Mouse (Mus musculus) cerebellum, adult 2 months (tissue): ENCODE data around the gene Ap3m1. TPM values are rescaled to one million over a fixed set of nuclear protein-coding genes. Genes with fewer than 3 reads are reported as not detected.
A peak's percentile ranks its signal among the peaks of the same experiment; 100 is the strongest.

ENCODE experiments used
- DNase-seq, 2 experiments: peaks; one replicate each; pipeline ENCODE4 v3.0.0; 2021
- H3K27ac ChIP-seq: fragments of 200-500 bp; 2 replicates; pipeline ENCODE4 v1.5.1; 2012; ENCODE audit warnings: low read length, control low read depth, inconsistent platforms; ENCODE audit not compliant: insufficient read depth
- H3K27me3 ChIP-seq: fragments of 200-500 bp; 2 replicates; pipeline ENCODE4 v1.6.1; 2012; ENCODE audit warnings: inconsistent platforms, mild to moderate bottlenecking, low read length, moderate library complexity; ENCODE audit not compliant: control insufficient read depth, insufficient read depth
- H3K4me1 ChIP-seq: fragments of 200-500 bp; 2 replicates; pipeline ENCODE4 v1.6.1; 2011; ENCODE audit warnings: low read length; ENCODE audit not compliant: control insufficient read depth, insufficient read depth
- H3K4me3 ChIP-seq: fragments of 200-500 bp; replicated peaks from 2 replicates; pipeline ENCODE3; 2011; ENCODE audit warnings: mild to moderate bottlenecking, low read depth, low read length, control low read depth; ENCODE audit not compliant: insufficient read depth
- CTCF ChIP-seq: fragments of 200-500 bp; IDR thresholded peaks from 2 replicates; pipeline ENCODE4 v1.5.1; 2011; ENCODE audit warnings: low read depth, mild to moderate bottlenecking, control low read depth, low read length, moderate library complexity, borderline replicate concordance; ENCODE audit not compliant: insufficient read depth
- POLR2A ChIP-seq: fragments of 200-500 bp; IDR thresholded peaks from 2 replicates; pipeline ENCODE4 v1.6.1; 2011; ENCODE audit warnings: low read length, control low read depth, borderline replicate concordance; ENCODE audit not compliant: insufficient read depth
- WGBS: fragments of 180-500 bp; shearing (Covaris S2); methylation state at CpG from one replicate; pipeline ENCODE4 v1.1.7; 2018; 5-methylcytosine and 5-hydroxymethylcytosine counted together
- polyA plus RNA-seq: library from polyadenylated mRNA; depleted of rRNA; stranded (reverse); fragments of >200 nt; gene quantifications from 2 replicates; pipeline ENCODE4 v1.2.3, GENCODE M21; 2012

Gene Ap3m1
- polyA plus RNA-seq, 1 experiment, result 66.0 TPM

DNA sequence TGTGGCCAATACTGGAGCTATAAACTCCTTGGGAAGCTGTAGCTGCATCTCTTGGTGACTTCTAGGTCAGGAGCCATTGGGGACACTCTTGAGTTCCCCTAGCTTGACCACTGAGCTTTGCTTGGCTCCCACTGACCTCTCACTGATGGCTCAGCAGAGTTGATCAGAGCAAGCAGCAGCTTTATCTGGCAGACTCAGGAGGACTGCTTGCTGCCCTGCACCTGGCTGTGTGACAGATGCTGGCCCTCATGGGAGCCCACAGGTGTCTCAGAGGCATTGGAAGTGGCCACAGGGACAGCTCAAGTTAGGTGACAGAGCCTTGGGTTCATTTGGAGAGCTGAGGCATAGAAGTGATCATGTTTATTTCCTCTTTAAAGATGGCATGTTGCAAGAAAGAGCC is 24.8 kb downstream of the Ap3m1 start:
- no peak overlapping the region for H3K4me3 ChIP-seq
- H3K27me3 ChIP-seq, result no peaks in the 10 kb centered on the region
- TF ChIP-seq CTCF, result no peak
- TF ChIP-seq POLR2A, result no peak
- no peaks in the 10 kb centered on the region for H3K4me1 ChIP-seq
- no peak overlapping the region for H3K27ac ChIP-seq
- no peak for DNase-seq

DNA sequence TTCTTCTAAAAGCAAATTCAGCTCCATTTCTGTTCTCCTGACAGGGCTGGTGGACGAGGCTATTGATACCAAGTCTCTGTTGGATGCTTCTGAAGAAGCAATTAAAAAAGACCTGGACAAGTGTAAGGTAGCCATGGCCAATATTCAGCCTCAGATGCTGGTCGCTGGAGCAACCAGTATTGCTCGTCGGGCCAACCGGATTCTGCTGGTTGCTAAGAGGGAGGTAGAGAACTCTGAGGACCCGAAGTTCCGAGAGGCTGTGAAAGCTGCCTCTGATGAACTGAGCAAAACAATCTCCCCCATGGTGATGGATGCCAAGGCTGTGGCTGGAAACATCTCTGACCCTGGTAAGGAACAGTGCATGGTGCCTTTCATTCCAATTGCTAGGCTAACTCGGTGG is 31.9 kb downstream of the Ap3m1 start:
- WGBS, result 76% methylated on average over 8 of the region's 8 CpGs
- peak in 1 of 2 experiments; percentile 38 for DNase-seq
- no peaks in the 10 kb centered on the region for H3K27me3 ChIP-seq
- no peak for TF ChIP-seq CTCF
- TF ChIP-seq POLR2A, result no peak
- no peak overlapping the region for H3K4me3 ChIP-seq
- no peaks in the 10 kb centered on the region for H3K4me1 ChIP-seq
- H3K27ac ChIP-seq, result no peak overlapping the region

DNA sequence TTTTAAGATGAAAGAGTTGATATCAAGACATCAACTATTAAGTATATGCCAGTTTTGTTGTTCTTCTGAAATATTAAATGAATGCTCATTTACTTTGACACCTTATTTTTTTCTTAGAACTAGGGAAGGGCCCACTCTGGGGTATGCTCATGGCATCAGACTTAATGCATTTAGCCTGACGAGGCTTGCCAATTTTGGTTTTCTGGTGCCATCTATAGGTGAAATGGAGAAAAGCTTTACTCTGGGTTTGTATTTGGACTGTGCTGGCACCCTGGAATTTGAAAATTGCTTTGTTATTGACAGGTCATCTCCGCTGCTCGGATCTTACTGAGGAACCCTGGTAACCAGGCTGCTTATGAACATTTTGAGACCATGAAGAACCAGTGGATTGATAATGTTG is 33.3 kb downstream of the Ap3m1 start:
- Histone ChIP-seq H3K4me3 (no peak overlapping the region), H3K27me3 (no peaks in the 10 kb centered on the region), H3K4me1 (no peaks in the 10 kb centered on the region), H3K27ac (no peak overlapping the region)
- TF ChIP-seq CTCF, result peak; percentile 32; the same call in 1 of the 2 replicates
- TF ChIP-seq POLR2A, result no peak
- peak in 1 of 2 experiments; percentile 45 for DNase-seq
- 34% methylated on average over 3 of the region's 3 CpGs for WGBS

DNA sequence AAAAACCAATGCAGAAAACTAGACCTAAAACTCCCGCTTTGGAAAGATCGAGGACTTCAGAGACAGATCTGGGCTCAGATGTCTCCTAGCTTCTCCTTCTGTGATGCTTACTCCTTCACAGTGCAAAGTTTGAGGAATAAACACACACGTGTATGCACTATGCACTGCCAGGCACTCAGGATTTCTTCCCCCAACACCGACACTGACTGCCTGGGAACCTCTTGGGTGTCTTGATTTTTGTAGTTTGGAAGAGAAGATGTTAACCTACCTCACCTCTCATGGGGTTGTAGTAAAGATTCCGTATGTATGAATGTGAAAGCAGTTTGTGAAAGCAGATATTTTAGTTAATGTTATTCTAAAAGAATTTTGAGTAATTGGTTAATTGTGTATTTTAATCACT is 34.4 kb downstream of the Ap3m1 start:
- Histone ChIP-seq H3K4me3 (no peak overlapping the region), H3K27me3 (no peaks in the 10 kb centered on the region), H3K4me1 (no peaks in the 10 kb centered on the region), H3K27ac (no peak overlapping the region)
- no peak for DNase-seq
- 92% methylated on average over 5 of the region's 5 CpGs for WGBS
- TF ChIP-seq POLR2A (no peak), CTCF (no peak)

DNA sequence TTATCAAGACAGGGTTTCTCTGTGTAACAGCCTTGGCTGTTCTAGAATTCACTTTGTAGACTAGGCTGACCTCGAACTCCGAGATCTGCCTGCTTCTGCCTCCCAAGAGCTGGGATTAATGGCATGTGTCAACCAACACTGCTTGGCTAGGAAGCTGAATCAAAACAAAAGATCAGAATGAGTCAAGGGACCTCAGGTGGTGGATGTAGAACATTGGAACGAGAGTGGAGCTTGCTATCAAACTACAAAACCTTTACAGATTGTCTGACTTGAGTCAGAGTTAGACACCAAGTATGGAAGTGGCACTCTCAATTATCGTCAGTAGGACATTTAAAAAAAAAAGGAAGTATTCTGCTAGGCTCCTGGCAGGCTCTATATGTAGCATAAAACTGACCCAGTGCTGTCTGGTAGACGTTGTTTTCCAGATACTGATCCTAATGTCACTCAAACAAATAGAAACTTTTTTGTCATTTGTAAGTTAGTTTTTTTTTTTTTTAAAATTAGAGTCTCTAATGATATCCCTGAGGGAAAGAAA is 38.4 kb downstream of the Ap3m1 start:
- no peak overlapping the region for H3K4me3 ChIP-seq

DNA sequence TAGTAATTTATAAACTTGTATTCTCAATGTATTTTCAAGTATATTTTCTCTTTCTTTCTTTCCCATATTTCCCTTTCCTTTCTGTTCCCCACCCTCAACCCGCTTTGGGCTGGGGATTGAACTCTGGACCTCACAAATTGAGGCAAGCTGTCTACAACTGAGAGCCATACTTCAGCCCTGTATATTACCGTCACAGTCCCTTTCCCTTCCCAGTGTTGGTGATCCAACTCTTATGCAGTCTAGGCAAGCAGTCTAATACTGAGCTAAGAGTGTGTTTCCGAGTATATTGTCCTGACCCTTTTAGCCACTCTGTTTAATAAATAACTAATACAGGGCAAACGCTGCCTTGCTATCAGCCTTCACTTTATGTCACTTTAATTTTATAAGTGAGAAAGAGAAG is 52.7 kb downstream of the Ap3m1 start:
- TF ChIP-seq CTCF (no peak), POLR2A (no peak)
- Histone ChIP-seq H3K27me3 (no peaks in the 10 kb centered on the region), H3K4me1 (no peaks in the 10 kb centered on the region), H3K4me3 (no peak overlapping the region), H3K27ac (no peak overlapping the region)
- no peak for DNase-seq
- 93% methylated on average over 4 of the region's 4 CpGs for WGBS

More for the DNA sequence above, 38.4 kb downstream of the Ap3m1 start:
- no peaks in the 10 kb centered on the region for H3K4me1 ChIP-seq
- DNase-seq, result no peak
- TF ChIP-seq POLR2A (no peak), CTCF (no peak)
- no peak overlapping the region for H3K27ac ChIP-seq
- 86% methylated on average over 5 of the region's 5 CpGs for WGBS
- H3K27me3 ChIP-seq, result no peaks in the 10 kb centered on the region

DNA sequence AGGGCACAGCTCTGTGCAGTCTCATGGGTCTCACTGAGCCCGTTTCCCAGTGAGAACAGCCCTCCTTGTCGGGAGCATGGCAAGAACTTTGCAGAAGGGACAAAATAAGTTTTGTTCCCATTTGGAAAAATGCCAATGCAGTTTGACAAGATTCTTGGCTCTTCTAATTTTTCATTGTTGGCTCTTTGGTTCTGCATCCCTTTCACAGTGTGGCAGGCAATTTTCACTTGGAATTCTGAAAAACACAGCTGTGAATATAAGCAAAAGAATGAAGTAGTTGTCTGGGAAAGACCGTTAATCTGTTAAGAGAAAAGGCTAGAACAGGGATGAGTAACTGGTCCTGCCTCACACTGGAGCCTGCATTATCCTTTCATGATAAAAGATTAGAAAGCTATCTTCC is 54.8 kb downstream of the Ap3m1 start:
- peak in 1 of 2 experiments; percentile 27 for DNase-seq
- Histone ChIP-seq H3K27ac (no peak overlapping the region), H3K27me3 (no peaks in the 10 kb centered on the region), H3K4me3 (no peak overlapping the region), H3K4me1 (no peaks in the 10 kb centered on the region)
- 33% methylated on average over 3 of the region's 3 CpGs for WGBS
- TF ChIP-seq CTCF, result no peak

DNA sequence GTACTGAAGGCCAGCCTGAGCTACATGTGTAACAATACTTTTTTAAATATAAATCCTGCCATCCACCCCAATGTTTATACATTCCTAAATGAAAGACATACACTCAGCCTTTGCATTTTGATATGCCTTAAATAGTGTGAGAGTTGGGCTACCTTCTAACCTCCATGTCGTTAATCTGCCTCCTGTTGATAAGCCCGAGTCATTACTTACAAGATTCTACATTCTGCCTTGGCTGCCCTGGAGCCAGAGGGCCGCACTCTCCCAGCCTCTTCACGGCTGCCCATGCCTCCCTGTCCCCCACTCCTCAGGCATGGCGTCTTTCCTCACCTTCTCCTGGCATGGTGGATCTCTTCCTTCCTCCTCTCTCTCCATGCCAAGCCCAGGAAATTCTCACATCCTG is 55.9 kb downstream of the Ap3m1 start:
- Histone ChIP-seq H3K4me1 (no peaks in the 10 kb centered on the region), H3K27me3 (no peaks in the 10 kb centered on the region), H3K4me3 (no peak overlapping the region), H3K27ac (no peak overlapping the region)
- TF ChIP-seq CTCF, result no peak
- DNase-seq, result no peak
- WGBS, result 57% methylated on average over 5 of the region's 5 CpGs

DNA sequence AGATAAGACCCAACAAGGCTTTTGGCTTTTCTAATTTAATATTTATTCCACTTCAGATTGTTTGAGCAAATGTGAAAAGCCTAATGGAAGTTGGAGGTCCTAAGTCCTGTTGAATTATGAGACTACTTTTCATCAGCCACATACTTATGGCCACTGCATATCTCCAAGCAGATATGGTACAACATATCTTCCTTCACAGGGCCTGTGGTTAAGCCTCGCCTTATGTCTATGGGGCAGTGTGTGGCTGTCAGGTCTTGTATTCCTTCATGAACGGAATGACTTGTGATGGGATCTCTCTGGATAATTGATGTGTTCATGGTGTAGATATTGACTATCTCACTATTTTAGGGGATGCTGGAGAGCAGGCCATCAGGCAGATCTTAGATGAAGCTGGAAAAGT is 56.8 kb downstream of the Ap3m1 start:
- WGBS, result 95% methylated on average over 2 of the region's 2 CpGs

More for the DNA sequence above, 56.8 kb downstream of the Ap3m1 start:
- no peak for DNase-seq
- no peak overlapping the region for H3K27ac ChIP-seq
- no peaks in the 10 kb centered on the region for H3K4me1 ChIP-seq
- H3K27me3 ChIP-seq, result no peaks in the 10 kb centered on the region
- TF ChIP-seq POLR2A (no peak), CTCF (no peak)
- H3K4me3 ChIP-seq, result no peak overlapping the region
